Mouse (Mus musculus): ENCODE results near the gene Setd1b. TPM values are rescaled to one million over a fixed set of nuclear protein-coding genes. Genes with fewer than 3 reads are reported as not detected.

Gene Setd1b
- polyA plus RNA-seq, 1 experiment from 2014 or later = 4.5 TPM

DNA sequence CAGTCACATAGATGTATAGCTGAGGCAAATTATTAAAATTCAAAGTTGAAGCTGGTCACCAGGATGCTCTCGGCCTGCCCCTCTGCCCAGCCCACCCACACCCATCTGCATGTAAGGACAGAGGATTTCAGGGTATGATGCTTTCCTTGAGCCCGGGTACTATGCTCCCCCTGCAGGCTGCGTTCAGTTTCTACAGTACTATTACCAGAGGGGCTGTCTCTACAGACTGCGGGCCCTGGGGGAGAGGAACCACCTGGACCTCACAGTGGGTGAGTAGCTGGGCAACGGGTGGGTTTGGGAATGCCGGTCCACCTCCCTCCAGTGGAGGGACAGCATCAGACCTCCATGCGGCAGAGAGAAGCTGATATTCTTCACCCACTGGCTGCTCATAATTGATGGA is 27.1 kb upstream of the Setd1b start:
- Histone ChIP-seq H3K9ac (ENCODE audit: low read length) (no peak overlapping the region), H3K27ac (replicated peaks) (no peak overlapping the region), H3K4me1 (replicated peaks; ENCODE audit: control insufficient read depth, insufficient read depth) (no peaks in the 10 kb centered on the region), H3K4me3 (ENCODE audit: low read depth, low read length) (no peak overlapping the region), H3K4me2 (replicated peaks; ENCODE audit: low read depth) (no peak overlapping the region), H3K36me3 (ENCODE audit: control insufficient read depth, insufficient read depth, low read length) (no peaks in the 10 kb centered on the region; the same call in 1 of the 2 replicates), H3K27me3 (ENCODE audit: control insufficient read depth, insufficient read depth, low read length) (no peaks in the 10 kb centered on the region), H3K9me3 (ENCODE audit: control insufficient read depth, low read length) (no peaks in the 10 kb centered on the region)
- no peak for DNase-seq (ENCODE audit: low spot score)
- 40% methylated on average over 7 of the region's 7 CpGs for WGBS
- no peak; the same call in 1 of the 2 replicates for ATAC-seq (ENCODE audit: low FRiP score, low TSS enrichment)
- peak; percentile 73 for TF ChIP-seq CTCF (IDR thresholded peaks at IDR 0.05; ENCODE audit: low read depth)
- TF ChIP-seq EP300 (optimal IDR thresholded peaks at IDR 0.05) = no peak

DNA sequence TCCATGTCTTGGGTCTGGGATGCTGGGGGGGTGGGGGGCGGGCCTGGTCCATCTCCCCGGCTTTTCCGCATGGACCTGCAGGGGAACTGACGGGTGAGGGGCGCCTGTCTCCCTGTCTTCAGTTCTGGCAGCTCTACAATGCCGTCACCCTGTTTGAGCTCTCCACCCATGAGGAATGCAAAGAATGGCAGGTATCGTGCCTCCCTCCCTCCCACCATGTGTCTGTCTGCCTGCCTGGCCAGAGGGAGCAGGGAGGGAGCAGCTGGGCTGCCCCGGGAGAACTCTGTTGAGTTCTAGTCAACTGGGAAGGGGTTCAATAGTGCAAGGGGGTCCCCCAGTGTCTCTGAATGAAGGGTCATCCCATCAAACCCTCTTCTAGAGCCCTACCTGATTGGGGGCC is 25.9 kb upstream of the Setd1b start:
- ATAC-seq (ENCODE audit: low FRiP score, low TSS enrichment) (no peak), DNase-seq (ENCODE audit: low spot score) (no peak)
- no peak overlapping the region for H3K27ac ChIP-seq (replicated peaks)
- H3K4me2 ChIP-seq (replicated peaks; ENCODE audit: low read depth) = no peak overlapping the region
- TF ChIP-seq CTCF (IDR thresholded peaks at IDR 0.05; ENCODE audit: low read depth) (no peak), EP300 (optimal IDR thresholded peaks at IDR 0.05) (no peak)
- no peaks in the 10 kb centered on the region for H3K4me1 ChIP-seq (replicated peaks; ENCODE audit: control insufficient read depth, insufficient read depth)
- H3K4me3 ChIP-seq (ENCODE audit: low read depth, low read length) = no peak overlapping the region
- H3K9me3 ChIP-seq (ENCODE audit: control insufficient read depth, low read length) = no peaks in the 10 kb centered on the region
- 63% methylated on average over 8 of the region's 8 CpGs for WGBS
- H3K36me3 ChIP-seq (ENCODE audit: control insufficient read depth, insufficient read depth, low read length) = no peaks in the 10 kb centered on the region; the same call in 1 of the 2 replicates
- H3K9ac ChIP-seq (ENCODE audit: low read length) = no peak overlapping the region
- no peaks in the 10 kb centered on the region for H3K27me3 ChIP-seq (ENCODE audit: control insufficient read depth, insufficient read depth, low read length)

- peak; percentile 86 for DNase-seq (ENCODE audit: low spot score)
- 20% methylated on average over 10 of the region's 10 CpGs for WGBS
- peak; percentile 74 for ATAC-seq (ENCODE audit: low FRiP score, low TSS enrichment)
- no peak overlapping the region for H3K4me2 ChIP-seq (replicated peaks; ENCODE audit: low read depth)
- H3K27me3 ChIP-seq (ENCODE audit: control insufficient read depth, insufficient read depth, low read length) = no peaks in the 10 kb centered on the region
- H3K9ac ChIP-seq (ENCODE audit: low read length) = no peak overlapping the region
- no peak overlapping the region for H3K4me3 ChIP-seq (ENCODE audit: low read depth, low read length)
- no peaks in the 10 kb centered on the region for H3K9me3 ChIP-seq (ENCODE audit: control insufficient read depth, low read length)
- TF ChIP-seq EP300 (optimal IDR thresholded peaks at IDR 0.05) (no peak), CTCF (IDR thresholded peaks at IDR 0.05; ENCODE audit: low read depth) (peak; percentile 93)
- no peak overlapping the region for H3K27ac ChIP-seq (replicated peaks)
- no peaks in the 10 kb centered on the region; the same call in 1 of the 2 replicates for H3K36me3 ChIP-seq (ENCODE audit: control insufficient read depth, insufficient read depth, low read length)
- no peaks in the 10 kb centered on the region for H3K4me1 ChIP-seq (replicated peaks; ENCODE audit: control insufficient read depth, insufficient read depth)
Measured at GRCm38 (mm10) chr5:123117257-123117656, 24.7 kb upstream of the Setd1b start.

DNA sequence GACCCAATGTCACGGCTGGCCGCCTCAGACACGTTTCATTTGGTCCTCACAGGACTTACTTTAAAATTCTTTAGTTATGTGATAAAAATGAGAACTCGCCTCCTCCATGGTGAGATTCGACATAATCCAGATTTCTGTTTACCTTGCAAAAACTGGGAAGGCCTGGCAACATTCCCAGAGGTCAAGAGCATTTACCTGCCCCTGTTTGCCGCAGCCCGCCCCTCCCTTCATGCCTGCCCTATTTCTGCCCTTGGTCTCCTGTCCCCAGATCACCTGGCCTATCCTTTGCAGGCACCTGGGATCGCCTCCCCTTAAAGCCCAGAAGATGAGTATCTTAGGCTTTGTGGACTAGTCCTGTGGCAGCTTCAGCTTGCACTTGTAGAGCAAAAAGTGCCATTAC is 24.2 kb upstream of the Setd1b start:
- no peak overlapping the region for H3K9ac ChIP-seq (ENCODE audit: low read length)
- H3K4me1 ChIP-seq (replicated peaks; ENCODE audit: control insufficient read depth, insufficient read depth) = no peaks in the 10 kb centered on the region
- no peaks in the 10 kb centered on the region for H3K9me3 ChIP-seq (ENCODE audit: control insufficient read depth, low read length)
- peak; percentile 45 for DNase-seq (ENCODE audit: low spot score)
- no peaks in the 10 kb centered on the region; the same call in 1 of the 2 replicates for H3K36me3 ChIP-seq (ENCODE audit: control insufficient read depth, insufficient read depth, low read length)
- H3K27me3 ChIP-seq (ENCODE audit: control insufficient read depth, insufficient read depth, low read length) = no peaks in the 10 kb centered on the region
- no peak overlapping the region for H3K4me3 ChIP-seq (ENCODE audit: low read depth, low read length)
- no peak overlapping the region for H3K27ac ChIP-seq (replicated peaks)
- 60% methylated on average over 8 of the region's 8 CpGs for WGBS
- no peak overlapping the region for H3K4me2 ChIP-seq (replicated peaks; ENCODE audit: low read depth)
- TF ChIP-seq EP300 (optimal IDR thresholded peaks at IDR 0.05) (no peak), CTCF (IDR thresholded peaks at IDR 0.05; ENCODE audit: low read depth) (no peak)
- no peak for ATAC-seq (ENCODE audit: low FRiP score, low TSS enrichment)

DNA sequence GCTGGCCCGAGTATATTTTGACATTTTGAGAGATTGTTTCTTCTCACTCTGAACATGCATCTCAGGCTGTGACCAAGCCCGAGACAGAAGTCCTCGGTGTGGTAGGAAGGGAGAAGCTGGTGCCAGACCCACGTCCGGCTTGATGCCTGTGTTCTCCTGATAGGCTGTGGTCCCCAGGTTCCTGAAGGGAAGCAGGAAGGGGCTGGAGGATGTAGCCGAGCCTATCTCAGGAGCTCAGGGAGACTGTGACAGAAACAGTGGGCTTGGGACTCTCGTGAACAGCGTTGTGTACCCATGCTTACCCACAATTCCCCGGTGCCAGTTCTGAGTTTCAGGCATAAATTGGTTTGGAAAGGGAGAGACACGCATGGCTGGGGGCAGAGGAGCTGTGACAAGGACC is 23.2 kb upstream of the Setd1b start:
- H3K4me1 ChIP-seq (replicated peaks; ENCODE audit: control insufficient read depth, insufficient read depth) = no peaks in the 10 kb centered on the region
- 66% methylated on average over 10 of the region's 10 CpGs for WGBS
- H3K27me3 ChIP-seq (ENCODE audit: control insufficient read depth, insufficient read depth, low read length) = no peaks in the 10 kb centered on the region
- H3K36me3 ChIP-seq (ENCODE audit: control insufficient read depth, insufficient read depth, low read length) = no peaks in the 10 kb centered on the region; the same call in 1 of the 2 replicates
- ATAC-seq (ENCODE audit: low FRiP score, low TSS enrichment) (no peak), DNase-seq (ENCODE audit: low spot score) (no peak)
- H3K27ac ChIP-seq (replicated peaks) = no peak overlapping the region
- H3K9ac ChIP-seq (ENCODE audit: low read length) = no peak overlapping the region
- no peaks in the 10 kb centered on the region for H3K9me3 ChIP-seq (ENCODE audit: control insufficient read depth, low read length)
- no peak for TF ChIP-seq EP300 (optimal IDR thresholded peaks at IDR 0.05)
- no peak for TF ChIP-seq CTCF (IDR thresholded peaks at IDR 0.05; ENCODE audit: low read depth)
- no peak overlapping the region for H3K4me3 ChIP-seq (ENCODE audit: low read depth, low read length)
- no peak overlapping the region for H3K4me2 ChIP-seq (replicated peaks; ENCODE audit: low read depth)

DNA sequence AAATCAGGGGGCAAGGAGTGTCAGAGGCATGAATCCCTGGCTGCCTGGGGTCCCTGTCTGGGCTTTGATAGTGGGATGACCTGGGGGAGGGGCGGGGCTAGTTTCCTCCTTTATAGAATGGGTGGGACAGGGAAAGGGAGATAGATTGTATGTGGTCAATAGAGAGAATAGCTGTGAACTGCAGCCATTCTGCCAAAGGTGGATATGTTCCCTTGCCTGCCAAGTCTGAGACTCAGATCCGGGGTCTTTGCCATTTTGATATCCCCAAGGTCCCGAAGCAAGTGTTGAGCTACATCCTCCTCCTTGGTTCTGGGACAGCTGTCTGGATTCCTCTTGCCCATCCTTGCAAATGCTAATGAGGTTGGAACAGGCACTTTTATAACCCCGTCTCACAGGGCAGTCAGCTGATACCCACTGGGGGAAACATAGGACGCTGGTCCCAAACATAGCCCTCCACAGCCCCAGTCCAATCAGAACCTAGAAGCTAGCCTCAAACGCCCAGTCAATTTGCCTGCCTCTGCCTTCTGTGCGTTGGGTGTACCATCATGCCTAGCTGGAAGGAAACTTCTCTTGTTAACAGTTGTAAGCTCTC is 21.3 kb upstream of the Setd1b start:
- Histone ChIP-seq H3K27me3 (ENCODE audit: control insufficient read depth, insufficient read depth, low read length) (no peaks in the 10 kb centered on the region), H3K9ac (ENCODE audit: low read length) (no peak overlapping the region), H3K4me2 (replicated peaks; ENCODE audit: low read depth) (no peak overlapping the region), H3K4me3 (ENCODE audit: low read depth, low read length) (no peak overlapping the region), H3K27ac (replicated peaks) (no peak overlapping the region), H3K9me3 (ENCODE audit: control insufficient read depth, low read length) (no peaks in the 10 kb centered on the region), H3K36me3 (ENCODE audit: control insufficient read depth, insufficient read depth, low read length) (no peaks in the 10 kb centered on the region; the same call in 1 of the 2 replicates), H3K4me1 (replicated peaks; ENCODE audit: control insufficient read depth, insufficient read depth) (no peaks in the 10 kb centered on the region)
- 79% methylated on average over 7 of the region's 7 CpGs for WGBS
- ATAC-seq (ENCODE audit: low FRiP score, low TSS enrichment) = no peak
- DNase-seq (ENCODE audit: low spot score) = no peak
- no peak for TF ChIP-seq EP300 (optimal IDR thresholded peaks at IDR 0.05)
- no peak for TF ChIP-seq CTCF (IDR thresholded peaks at IDR 0.05; ENCODE audit: low read depth)
